Mouse (Mus musculus) left cerebral cortex, postnatal 14 days (tissue): ENCODE results near the gene Cdh18. TPM values are rescaled to one million over a fixed set of nuclear protein-coding genes. Genes with fewer than 3 reads are reported as not detected.
"Not testable (repeated sequence)": the region's sequence is repeated elsewhere in the genome, so short reads cannot be mapped to it uniquely, and the experiment has no call there.

Source experiments
- DNase-seq, 2 experiments: peaks; one replicate each; pipeline ENCODE4 v3.0.0; 2021 to 2022; ENCODE audit warnings: low spot score in 2 of 2, mixed read lengths in 1 of 2
- intact Hi-C: fragments of 180-260 bp; cut with DNase I; formaldehyde crosslinking; loops from one replicate; pipeline ENCODE4 v1.15.1; 2025
- long read RNA-seq, 2 experiments: library from polyadenylated mRNA; stranded (forward); transcript quantifications; one replicate each; pipeline ENCODE4 v2.0.0; 2021
- total RNA-seq, 2 experiments: library from RNA; stranded (reverse); gene quantifications; 2 replicates each; pipeline ENCODE4 v1.2.3; 2021

Cdh18 gene
- 10 to 100 TPM; 27.6 to 31.9 TPM for total RNA-seq
- long read RNA-seq, experiment 1, partial matches to known transcripts: 0 of 3 reads
- long read RNA-seq, experiment 1, other reads (novel, unspliced or antisense): 0 of 3 reads
- long read RNA-seq, experiment 2, partial matches to known transcripts: 0 of 4 reads
- long read RNA-seq, experiment 2, other reads (novel, unspliced or antisense): 3 of 4 reads

- intact Hi-C loops: no loop called here
- DNase-seq: no peak
These were observed at the start of gene Cdh18 for GRCm38 (mm10) chr15:22548711-22549271. TSS of gene Cdh18 (plus strand) at chr15:22549022.

GRCm38 (mm10) chr15:22511271-22511670 lies 37.6 kb upstream of the Cdh18 start:
- no peak for DNase-seq
- intact Hi-C loops: no loop called here

GRCm38 (mm10) chr15:22535828-22536227 lies 13.0 kb upstream of the Cdh18 start:
- DNase-seq: peak in 1 of 2 experiments; percentile 5
- intact Hi-C loops: no loop called here

GRCm38 (mm10) chr15:22577974-22578616 lies 29.3 kb downstream of the Cdh18 start:
- intact Hi-C loops: no loop called here
- no peak for DNase-seq

GRCm38 (mm10) chr15:22578617-22578990 lies 29.8 kb downstream of the Cdh18 start:
- intact Hi-C loops: no loop called here
- DNase-seq: no peak

GRCm38 (mm10) chr15:22584667-22585066 lies 35.8 kb downstream of the Cdh18 start:
- intact Hi-C loops: no loop called here
- no peak for DNase-seq

- intact Hi-C loops: no loop called here
- DNase-seq: no peak
These were observed 167.6 kb downstream of the Cdh18 start for GRCm38 (mm10) chr15:22716376-22716775.

- DNase-seq: no peak
- intact Hi-C loops: no loop called here
These were observed 168.9 kb downstream of the Cdh18 start for GRCm38 (mm10) chr15:22717681-22718080.

- DNase-seq: no peak
- intact Hi-C loops: no loop called here
These were observed 177.8 kb downstream of the Cdh18 start for GRCm38 (mm10) chr15:22726574-22726973.

- intact Hi-C loops: no loop called here
These were observed 184.2 kb downstream of the Cdh18 start for GRCm38 (mm10) chr15:22733039-22733438.

GRCm38 (mm10) chr15:22736165-22736564 lies 187.3 kb downstream of the Cdh18 start:
- DNase-seq: no peak
- intact Hi-C loops: no loop called here

More at GRCm38 (mm10) chr15:22733039-22733438, 184.2 kb downstream of the Cdh18 start:
- DNase-seq: no peak

GRCm38 (mm10) chr15:22761257-22761656 lies 212.4 kb downstream of the Cdh18 start:
- DNase-seq, intact Hi-C loops: not testable (repeated sequence)

GRCm38 (mm10) chr15:22766591-22766990 lies 217.8 kb downstream of the Cdh18 start:
- DNase-seq, intact Hi-C loops: not testable (repeated sequence)

GRCm38 (mm10) chr15:22776346-22776745 lies 227.5 kb downstream of the Cdh18 start:
- intact Hi-C loops: no loop called here
- no peak for DNase-seq

- no peak for DNase-seq
- intact Hi-C loops: no loop called here
These were observed 240.9 kb downstream of the Cdh18 start for GRCm38 (mm10) chr15:22789696-22790095.

- intact Hi-C loops: no loop called here
- DNase-seq: no peak
These were observed 243.0 kb downstream of the Cdh18 start for GRCm38 (mm10) chr15:22791791-22792190.

GRCm38 (mm10) chr15:22833127-22833526 lies 284.3 kb downstream of the Cdh18 start:
- DNase-seq: peak in 1 of 2 experiments; percentile 5
- intact Hi-C loops: no loop called here

GRCm38 (mm10) chr15:22837173-22837572 lies 288.4 kb downstream of the Cdh18 start:
- intact Hi-C loops: no loop called here
- DNase-seq: no peak

GRCm38 (mm10) chr15:22857704-22858103 lies 308.9 kb downstream of the Cdh18 start:
- intact Hi-C loops: no loop called here
- DNase-seq: no peak

GRCm38 (mm10) chr15:22870679-22871078 lies 321.9 kb downstream of the Cdh18 start:
- intact Hi-C loops: no loop called here
- DNase-seq: no peak

- DNase-seq: peak in 1 of 2 experiments; percentile 79
- intact Hi-C loops: no loop called here
These were observed 348.9 kb downstream of the Cdh18 start for GRCm38 (mm10) chr15:22897724-22898123.
